Mouse (Mus musculus) right cerebral cortex, postnatal 4 days (tissue): ENCODE data around the gene Rasgrp1.
A peak's percentile ranks its signal among the peaks of the same experiment; 100 is the strongest.

Source experiments
- DNase-seq: peaks from one replicate; pipeline ENCODE4 v3.0.0-alpha.2; 2022

The Rasgrp1 gene

DNA sequence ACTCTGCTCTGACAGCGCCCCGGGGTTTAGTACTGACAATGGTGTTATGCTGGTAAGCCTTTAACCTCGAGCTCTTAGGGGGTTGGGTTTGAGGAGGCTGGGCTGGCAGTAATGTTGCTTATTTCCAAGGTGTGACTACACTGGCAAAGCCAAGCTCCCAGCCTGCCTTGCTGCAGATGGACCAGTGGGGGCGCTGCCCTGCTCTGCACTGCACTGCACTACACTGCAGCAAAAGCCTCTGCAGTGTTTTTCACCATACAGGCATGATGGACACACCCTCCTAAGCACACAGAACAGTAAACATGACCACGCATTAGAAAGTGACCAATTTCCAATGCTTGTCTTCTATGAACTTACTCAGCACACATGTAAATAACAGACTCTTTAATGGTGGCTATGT lies 11.2 kb downstream of the Rasgrp1 start:
- DNase-seq: no peak

DNA sequence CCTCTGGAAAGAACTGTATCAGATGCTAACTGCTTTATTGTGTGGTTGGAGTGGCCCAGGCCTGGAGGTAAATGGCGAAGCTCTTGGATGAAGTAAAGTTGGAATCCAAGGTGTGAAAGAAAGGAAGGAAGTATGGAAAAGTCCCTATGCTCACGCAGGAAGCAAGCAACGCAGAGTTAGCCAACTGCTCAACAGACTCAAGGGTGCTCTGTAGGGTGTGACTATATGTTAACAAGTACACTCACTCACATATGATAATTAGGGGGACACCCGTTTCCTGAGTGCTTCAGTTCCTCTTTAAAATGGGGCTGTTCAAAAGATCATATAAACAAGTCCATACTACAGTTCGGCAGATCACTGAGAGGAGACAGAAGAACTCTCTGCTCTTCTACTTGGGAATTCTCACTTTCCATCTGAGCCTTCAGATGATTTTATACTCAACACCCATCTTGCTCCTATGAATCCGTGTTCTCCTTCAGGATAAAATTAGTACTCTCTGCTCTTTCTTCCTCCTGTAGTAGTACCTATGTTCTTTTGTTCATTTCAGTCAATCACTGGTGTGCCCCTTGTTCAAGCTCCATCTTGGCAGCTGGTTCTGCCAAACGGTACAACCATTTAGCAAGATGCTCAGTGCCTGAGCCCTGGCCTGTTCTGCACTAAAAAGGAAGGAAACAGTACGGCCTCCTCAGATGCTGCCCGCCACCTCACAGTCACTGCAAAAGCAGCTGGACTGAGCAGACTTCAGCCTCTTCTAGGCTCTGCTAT lies 14.1 kb downstream of the Rasgrp1 start:
- no peak for DNase-seq

DNA sequence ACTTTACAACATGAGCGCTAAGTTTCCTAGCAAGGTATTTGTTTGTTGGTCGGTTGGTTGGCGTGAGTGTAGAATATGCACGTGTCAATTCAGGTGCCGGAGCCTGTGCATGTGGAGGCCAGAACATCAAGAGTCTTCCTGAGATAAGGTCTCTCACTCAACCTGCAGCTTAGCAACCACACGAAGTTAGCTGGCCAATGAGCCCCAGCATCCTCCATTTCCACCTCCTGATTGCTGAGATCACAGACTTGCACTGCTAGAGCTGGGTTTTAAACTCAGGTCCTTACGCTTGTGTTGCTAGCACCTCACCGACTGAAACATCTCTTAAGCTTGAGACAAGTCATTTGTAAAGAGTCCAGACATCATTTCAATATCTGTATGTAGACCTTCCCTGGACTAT lies 20.4 kb downstream of the Rasgrp1 start:
- DNase-seq: no peak

DNA sequence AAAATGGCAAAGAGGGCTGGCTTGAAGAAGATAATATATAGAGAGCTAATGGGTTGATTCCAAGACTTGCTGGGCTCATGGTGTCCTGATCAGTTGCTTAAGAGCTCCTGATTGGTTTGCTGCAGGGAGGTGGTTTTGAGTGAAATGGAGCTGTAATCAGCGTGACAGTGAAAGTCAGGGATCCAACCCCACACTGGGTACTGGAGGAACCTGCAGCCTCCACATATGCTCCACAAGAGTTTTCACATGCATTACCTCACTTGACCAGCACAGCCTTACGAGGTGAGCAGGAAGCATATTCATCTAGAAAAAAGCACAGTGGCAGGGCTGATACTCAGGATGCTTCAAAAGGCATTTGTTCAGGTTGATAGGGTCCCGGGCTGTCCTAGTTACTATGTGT lies 21.6 kb downstream of the Rasgrp1 start:
- DNase-seq: no peak

DNA sequence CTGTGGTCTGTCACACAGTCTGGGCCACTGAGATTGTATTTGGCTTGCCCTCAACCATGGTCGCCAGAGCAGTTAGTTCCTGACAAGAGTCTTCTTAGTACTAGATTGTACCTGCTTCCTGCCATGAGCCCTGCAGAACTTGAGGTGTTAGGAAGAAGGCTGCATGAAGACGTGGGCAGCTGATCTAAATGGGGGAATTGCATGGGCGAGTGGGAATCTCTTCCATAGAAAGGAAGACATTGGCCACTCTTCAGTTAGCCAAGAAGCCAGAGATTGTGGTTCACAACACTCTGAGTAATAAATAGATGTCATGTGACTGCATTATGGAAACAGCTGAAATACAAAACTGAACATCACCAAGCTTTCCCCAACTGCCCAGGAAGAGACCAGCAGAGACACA lies 23.8 kb downstream of the Rasgrp1 start:
- DNase-seq: no peak

DNA sequence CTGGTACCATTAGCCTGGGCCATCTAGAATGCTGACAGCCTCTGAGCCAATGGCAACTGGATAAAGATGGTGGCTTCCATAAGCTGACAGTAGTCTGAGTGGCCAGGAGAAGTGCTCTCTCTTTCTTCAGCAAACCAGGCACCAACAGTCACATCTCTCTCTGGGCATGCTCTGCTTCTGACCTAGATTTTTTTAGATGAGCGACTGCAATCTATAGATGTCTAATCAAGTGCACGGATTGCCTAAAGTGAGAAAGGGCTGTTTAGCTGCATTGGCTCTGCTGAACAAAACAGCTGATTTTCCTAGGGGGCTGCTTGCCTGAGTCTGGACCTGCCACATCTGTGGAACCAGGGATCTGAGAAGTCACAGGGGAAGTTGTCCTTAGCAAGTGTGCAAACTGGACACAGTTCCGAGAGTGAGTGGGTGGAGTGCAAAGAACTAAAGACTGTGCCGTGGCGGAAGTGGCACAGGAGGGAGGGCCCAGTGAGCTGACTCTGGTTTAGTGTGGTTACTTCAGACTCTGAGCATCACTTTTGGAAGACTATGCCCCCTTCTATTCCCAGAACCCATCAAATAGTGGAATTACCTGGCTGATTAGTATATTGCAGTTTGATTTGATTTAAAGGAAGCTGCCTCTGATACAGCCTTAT lies 29.1 kb downstream of the Rasgrp1 start:
- DNase-seq: no peak

DNA sequence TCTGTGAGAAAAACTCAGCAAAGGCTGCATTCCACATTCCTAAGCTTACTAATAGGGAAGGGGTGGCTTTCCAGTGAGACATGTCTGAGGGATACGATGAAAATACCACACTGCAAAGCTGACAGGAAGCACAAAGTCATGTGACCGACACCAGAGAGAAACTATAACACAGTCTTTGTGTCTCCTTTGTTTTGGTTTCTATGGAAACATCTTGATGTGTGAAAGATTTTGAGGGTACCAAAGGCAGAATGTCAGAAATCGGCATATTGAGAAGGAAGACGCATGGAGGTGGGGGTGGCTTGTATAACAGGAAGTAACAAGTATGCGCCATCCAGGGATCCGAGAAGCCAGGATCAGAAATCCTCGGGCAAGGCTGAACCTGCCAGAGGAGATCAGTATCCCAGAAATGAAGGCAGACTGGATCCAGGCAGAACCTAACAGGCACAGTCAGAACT lies 30.3 kb downstream of the Rasgrp1 start:
- DNase-seq: peak; percentile 21

DNA sequence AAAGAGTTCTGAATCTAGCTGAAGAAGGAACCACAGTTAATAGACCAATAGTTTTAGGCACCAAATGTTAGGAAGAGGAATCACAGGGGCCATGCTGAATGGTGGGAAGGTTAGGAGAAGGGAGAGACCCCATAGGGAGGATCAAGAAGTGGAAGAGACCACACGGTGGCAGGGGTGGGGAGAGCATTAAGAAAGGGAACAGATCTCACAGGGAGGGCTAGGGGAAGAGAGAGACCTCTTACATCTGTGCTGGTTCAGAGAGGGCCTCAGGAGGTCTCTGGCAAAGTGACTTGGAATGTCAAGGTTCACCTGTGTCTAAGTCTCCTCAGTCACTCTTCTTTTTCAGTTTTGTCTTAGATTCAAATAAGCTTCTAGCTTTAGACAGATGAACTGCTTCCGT lies 30.8 kb downstream of the Rasgrp1 start:
- no peak for DNase-seq

DNA sequence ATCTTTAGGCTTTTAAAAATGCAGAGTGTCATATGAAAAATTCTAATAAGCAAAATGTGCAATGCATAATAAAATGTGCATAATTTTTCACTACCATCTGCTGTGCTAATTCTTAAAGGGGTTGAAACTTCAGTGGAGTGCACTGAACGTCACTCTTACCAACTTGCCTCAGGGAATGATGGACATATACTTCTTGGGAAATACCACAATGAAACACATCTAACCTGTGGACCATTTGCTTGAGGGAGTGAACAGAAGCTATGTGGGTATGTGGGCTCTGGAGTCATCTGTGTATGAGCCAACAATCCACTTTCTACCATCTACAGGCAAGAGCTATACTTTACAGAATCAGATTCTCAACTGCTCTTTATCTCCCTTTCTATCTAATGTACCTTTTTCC lies 31.5 kb downstream of the Rasgrp1 start:
- no peak for DNase-seq

DNA sequence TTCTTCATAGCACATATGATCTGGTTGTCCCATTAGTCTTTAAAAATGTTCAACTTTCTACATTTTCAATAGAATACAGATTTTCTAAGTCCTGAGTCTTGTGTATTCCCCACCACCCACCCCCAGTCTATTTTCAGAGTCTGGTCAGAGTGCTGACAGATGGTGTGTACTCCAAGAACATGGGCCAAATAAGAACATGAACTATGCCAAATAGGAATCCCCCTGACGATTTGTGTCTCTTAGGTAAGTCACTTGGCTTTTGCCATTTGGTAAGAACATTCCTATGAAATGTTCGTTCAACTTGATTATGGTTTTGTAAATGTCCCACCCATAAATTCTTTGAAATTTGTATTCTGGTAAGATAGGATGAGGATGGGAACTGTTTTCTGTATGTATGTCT lies 33.8 kb downstream of the Rasgrp1 start:
- DNase-seq: no peak

DNA sequence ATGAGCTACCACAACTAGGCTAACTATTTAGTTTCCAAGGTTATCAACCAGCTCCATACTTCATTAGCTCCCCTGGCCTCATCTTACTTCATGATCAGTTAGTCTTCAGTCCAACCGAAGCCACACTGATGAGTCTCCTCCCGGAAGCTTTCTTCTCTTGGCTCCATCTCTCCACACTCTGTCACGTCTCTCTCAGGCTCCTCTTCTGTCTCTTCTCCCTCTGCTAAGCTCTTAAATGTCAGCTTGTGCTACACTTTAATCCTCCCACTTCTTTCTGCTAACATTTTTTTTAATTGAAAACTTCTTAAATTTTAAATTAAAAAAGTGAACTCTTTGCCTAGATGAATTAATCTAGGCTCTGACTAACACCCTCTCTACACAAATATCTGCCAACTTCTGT lies 34.8 kb downstream of the Rasgrp1 start:
- no peak for DNase-seq

DNA sequence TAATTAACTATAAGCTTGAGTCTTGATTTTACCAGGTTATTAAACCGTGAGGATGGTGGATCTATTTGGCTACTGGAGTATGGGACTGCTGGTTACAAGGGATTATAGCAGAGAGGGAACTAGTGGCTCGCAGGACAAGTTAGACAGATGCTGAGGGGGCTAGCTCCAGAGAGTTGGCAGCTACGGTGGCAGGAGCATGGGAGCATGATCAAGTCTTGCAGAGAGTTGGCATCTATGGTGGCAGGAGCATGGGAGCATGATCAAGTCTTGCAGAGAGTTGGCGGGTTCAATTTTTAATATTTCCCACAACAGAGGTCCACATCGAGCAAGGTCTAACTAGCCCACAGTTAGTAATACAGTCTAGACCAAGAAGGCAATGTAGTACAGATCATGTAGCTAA lies 37.9 kb downstream of the Rasgrp1 start:
- no peak for DNase-seq

DNA sequence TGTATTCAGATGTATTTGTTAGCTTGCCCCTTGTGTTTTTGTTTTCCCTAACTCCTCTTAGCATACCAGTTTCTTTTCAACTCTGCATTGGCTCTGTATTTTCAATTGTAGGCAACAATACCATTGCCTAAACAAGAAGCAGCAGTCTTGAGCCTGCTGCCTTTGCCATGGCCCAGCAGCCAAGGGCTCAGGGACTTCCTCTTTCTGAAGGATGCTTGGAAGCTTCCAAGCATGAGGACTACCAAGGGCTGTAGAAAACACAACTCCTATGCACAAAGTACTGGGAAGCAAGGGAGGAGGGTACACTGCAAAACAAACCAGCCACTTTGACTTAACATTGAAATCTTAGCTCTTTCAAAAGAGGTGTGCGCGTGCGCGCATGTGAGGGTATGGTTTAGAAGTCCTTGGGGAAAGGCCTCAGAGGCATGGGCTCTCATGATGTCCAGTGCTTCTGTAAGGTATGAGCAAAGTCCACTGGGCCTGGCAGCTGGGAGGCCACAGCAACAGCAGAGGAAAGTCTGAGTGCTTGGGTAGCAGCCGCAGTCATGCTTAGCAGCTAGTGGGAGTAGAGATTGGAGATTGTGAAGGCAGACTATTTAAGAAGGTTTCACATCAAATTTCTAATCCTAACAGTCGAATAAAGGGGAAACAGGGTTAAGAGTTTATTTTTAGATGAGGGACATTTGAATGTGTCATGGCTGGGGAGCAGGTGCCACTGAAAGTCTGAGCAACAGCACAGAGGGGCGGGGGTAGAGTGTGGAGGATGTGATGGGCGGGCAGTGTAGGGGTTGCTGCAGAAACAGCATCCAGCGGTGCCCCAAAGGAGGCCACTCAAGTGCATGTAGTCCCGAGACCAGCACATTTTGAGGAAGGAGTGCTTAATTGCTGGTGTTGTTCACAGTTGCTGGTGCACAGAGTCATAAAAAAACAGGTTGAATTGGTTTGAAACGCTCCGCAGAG lies 39.1 kb downstream of the Rasgrp1 start:
- no peak for DNase-seq

DNA sequence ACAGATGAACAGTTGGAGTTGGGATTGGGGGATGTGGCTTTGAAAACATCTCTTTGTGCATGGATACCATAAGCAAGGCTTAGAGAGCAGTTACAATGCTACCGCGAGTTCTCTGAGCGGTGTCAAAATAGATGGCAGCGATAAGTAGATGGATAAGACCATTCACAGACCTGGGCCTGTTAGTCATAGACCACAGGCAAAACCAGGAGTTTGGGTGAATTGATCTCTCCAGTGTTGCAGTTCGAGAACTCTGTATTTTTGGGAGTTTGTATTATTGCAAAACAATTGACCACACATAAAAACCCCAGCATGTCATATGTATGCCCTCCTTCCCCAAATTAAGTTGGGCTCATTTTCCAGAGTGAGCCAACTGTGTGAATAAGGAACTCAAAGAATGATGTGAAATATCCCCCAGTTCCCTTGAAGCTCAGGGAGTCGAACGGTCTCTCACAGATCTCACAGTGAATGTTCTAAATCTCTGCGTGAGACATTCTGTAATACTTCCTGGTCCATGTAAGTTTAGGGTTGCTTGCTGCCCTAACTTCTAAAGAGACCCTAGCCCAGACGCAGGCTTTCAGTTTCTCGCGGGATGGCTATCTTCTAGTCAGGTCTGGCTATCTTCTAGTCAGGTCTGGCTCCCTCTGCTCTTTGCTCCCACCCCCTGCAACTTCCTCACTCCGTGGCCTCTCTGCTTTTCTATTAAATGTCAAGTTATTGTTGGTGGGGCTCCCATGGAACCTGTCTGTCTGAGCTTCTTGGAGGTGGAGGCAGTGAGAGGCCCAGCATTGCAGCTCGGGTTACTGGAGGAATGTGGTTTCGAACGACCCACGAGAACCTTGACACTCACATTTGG lies 43.0 kb downstream of the Rasgrp1 start:
- DNase-seq: no peak

DNA sequence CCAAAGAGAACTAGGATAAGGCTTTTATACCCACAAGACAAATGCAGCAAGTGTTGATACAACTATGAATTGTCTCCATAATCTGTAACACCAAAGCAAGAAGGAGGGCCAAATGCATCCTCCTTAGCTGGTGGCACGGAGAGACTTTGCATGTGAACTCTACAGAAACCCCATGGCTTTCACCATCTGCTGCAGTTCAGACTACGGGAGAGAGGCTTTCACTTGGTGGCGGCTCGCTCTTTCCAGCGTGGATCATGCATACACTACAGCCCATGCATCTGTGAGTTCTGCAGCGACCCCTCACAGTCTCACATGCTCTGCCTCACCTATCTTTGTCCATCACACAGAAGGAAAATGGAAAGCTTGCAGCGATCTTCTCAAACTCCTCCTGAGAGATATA lies 54.5 kb downstream of the Rasgrp1 start:
- no peak for DNase-seq

DNA sequence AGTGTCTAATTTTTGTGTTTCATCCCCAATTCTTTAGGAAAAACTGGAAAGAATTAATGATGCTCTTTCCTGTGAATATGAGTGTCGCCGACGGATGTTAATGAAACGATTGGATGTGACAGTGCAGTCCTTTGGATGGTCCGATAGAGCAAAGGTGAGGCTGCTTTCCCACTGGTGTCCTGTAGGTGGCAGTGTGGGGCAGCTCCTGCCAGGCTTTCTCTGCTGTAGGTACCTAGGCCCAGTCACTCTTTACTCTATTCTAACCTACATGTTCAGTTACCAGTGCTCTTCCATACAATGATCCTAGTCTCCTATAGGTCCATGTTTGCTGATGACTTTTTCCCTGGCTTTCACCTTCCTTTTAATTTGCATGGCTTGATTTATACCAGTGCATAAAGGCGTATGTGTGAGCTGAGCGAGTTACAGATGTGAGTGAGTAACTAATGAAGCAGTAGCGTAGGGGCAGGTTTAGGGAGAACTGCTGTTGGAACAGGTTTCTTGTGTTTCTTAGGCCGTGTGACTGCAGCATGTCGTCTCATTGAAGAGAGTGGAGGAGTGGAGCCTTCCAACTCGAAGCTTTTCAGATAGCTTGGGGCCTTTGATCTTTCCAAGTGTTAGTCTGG lies 78.9 kb downstream of the Rasgrp1 start:
- peak; percentile 62 for DNase-seq

DNA sequence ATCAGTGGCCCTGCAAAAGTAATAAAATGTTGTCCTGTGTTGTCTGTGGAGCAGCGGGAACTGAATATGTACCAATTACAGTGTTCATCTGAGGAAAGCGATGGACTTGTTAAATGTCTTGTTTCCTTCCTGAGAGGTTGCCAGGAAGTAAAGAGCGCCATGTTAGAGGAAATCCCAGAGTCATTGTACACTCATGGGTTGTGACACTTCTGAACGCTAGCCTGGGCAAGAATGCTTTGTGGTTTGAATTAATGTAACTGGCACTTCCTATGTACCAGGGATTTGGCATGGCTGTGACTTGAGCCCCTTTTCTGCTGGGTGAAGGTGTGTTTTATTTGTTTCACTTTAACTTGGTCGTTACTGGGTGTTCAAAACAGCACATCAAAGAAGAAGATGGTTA lies 80.6 kb downstream of the Rasgrp1 start:
- DNase-seq: no peak

DNA sequence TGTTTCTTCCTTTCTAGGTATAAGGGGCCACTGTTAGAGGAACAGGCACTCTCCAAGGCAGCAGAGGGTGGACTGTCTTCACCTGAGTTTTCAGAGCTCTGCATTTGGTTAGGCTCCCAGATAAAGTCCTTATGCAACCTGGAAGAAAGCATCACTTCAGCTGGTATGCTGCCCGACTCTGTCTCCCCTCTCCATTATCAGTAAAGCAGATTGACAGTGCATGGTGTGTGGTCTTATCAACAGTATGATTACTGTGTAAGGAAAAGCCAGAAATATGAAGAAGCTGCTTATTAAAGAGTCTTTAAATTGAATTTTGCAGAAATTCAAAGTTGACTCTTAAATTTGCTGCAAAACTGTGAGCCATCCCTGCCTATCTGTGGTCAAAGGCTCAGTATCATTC lies 85.2 kb downstream of the Rasgrp1 start:
- no peak for DNase-seq

DNA sequence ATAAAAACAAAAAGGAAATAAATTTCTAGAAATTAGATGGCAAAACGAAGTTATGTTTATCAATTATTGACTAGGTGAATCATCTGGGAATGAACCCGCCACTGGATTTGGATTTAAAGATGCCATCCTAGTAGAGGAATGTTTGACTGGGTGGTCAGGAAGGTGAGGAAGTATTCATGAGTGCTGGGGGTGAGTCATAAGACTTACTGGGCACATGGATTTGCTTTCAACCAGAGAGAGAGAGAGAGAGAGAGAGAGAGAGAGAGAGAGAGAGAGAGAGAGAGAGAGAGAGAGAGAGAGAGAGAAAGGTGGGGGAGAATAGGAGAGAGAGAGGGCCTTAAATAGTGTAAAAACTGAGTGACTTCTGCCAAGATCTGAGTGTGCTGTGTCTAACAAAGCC lies 87.4 kb downstream of the Rasgrp1 start:
- DNase-seq: no peak

DNA sequence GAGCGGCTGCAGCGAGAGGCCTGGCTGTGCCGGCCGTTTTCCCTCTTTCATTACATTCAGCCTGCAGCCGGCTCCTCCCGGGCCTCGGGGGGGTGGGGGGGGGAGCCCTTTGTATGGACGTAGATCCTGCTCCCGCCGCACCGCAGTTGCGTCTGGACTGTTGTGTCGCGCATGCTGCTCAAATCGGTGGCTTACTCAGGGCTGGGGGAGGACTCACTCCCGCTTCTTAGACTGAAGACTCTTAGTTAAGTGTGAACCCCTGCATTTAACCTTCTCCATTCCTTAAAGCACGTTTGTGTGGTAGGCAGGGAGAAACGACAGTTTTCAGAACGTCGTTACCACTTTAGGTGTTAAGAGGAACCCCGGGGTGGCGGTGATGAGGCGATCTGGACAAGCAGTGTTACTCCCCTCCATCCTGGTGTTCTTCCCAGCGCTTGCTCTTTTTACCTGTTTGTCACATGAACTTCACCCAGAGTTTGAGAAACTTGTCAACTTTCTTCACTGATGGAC lies 92.7 kb downstream of the Rasgrp1 start:
- DNase-seq: no peak

DNA sequence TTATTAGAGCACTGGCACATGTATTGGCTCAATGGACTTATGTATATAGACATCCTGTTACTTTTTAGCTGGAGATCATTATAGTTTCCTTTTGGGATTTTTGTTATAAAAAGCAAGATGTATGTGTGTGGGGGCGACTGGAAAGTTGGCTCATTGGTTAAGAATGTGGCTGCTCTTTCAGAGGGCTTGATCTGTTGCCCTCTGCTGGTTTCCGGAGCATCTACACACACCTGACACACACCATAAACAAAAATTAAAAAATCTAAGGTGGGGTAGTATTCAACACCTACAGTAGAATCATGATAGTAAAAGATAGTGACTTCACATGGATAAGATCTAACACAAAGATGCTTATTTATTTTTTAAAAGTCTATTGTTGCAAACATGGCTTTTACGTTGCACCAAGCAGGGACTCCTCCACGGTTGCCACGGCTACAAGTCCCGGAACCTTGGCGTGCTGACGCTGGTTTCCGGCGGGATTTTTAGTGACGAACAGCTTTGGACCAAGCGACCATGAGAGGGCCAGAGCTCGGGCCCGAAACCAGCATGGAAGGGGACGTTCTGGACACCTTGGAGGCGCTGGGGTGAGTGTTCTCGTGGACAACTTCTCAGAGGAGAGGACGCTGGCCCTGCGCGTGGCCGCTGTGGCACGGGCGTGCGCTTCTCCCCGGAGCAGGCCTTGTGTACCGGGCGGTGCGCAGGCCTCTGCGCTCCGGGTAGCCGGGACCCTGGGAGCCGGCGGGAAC lies 93.4 kb downstream of the Rasgrp1 start, which contains the start of gene Fam98b:
Gene Fam98b, plus strand, starts transcription at position 485 of the 746 bp plus-strand sequence.
- peak; percentile 89 for DNase-seq
